Mouse (Mus musculus) C2C12 (cell line): ENCODE measurements at regions not wholly inside any gene's neighbourhood (a gene's known extent, or its start where the extent isn't known, plus 50 kb on each side); places are given as distances from the start of the nearest gene placed in this dataset.
"Not testable (repeated sequence)": the region's sequence is repeated elsewhere in the genome, so short reads cannot be mapped to it uniquely, and the experiment has no call there.

Source experiments
- H3K27me3 ChIP-seq: one replicate; pipeline ENCODE4 v1.6.1; 2011; ENCODE audit not compliant: control insufficient read depth, insufficient read depth, insufficient read length
- H3K36me3 ChIP-seq: one replicate; pipeline ENCODE4 v1.6.1; 2011; ENCODE audit not compliant: control insufficient read depth, insufficient read depth
- H3K4me3 ChIP-seq: one replicate; pipeline ENCODE4 v1.5.1; 2011; ENCODE audit warnings: mild to moderate bottlenecking, control low read depth; ENCODE audit not compliant: poor library complexity, insufficient read depth, severe bottlenecking
- H3K79me2 ChIP-seq: one replicate; pipeline ENCODE4 v1.6.1; 2011; ENCODE audit not compliant: control insufficient read depth, insufficient read depth
- H3K79me3 ChIP-seq: one replicate; pipeline ENCODE4 v1.6.1; 2011; ENCODE audit warnings: low read depth, control low read depth
- H3ac ChIP-seq: one replicate; pipeline ENCODE3; 2011; ENCODE audit warnings: low read depth; ENCODE audit not compliant: control insufficient read depth, insufficient read length
- CEBPB ChIP-seq: IDR thresholded peaks from one replicate; pipeline ENCODE4 v1.6.1; 2011; ENCODE audit warnings: low read depth, mild to moderate bottlenecking, control low read depth, moderate library complexity
- CTCF ChIP-seq: IDR thresholded peaks from one replicate; pipeline ENCODE4 v1.5.1; 2011; ENCODE audit not compliant: control insufficient read depth, insufficient read depth, insufficient read length
- FOSL1 ChIP-seq: IDR thresholded peaks from one replicate; pipeline ENCODE4 v1.8.0; 2011; ENCODE audit warnings: mild to moderate bottlenecking, low read length; ENCODE audit not compliant: poor library complexity, insufficient read depth, severe bottlenecking
- MAX ChIP-seq: IDR thresholded peaks from one replicate; pipeline ENCODE4 v1.6.1; 2011; ENCODE audit warnings: mild to moderate bottlenecking, control low read depth
- MYOD1 ChIP-seq: IDR thresholded peaks from one replicate; pipeline ENCODE4 v1.6.1; 2011; ENCODE audit warnings: low read depth; ENCODE audit not compliant: control insufficient read depth, insufficient read length
- MYOG ChIP-seq: IDR thresholded peaks from one replicate; pipeline ENCODE4 v1.6.1; 2011; ENCODE audit not compliant: control insufficient read depth, insufficient read length; ENCODE audit errors: extremely low read depth
- USF1 ChIP-seq: IDR thresholded peaks from one replicate; pipeline ENCODE4 v1.6.1; 2011; ENCODE audit warnings: low read depth, mild to moderate bottlenecking, control low read depth, moderate library complexity

DNA sequence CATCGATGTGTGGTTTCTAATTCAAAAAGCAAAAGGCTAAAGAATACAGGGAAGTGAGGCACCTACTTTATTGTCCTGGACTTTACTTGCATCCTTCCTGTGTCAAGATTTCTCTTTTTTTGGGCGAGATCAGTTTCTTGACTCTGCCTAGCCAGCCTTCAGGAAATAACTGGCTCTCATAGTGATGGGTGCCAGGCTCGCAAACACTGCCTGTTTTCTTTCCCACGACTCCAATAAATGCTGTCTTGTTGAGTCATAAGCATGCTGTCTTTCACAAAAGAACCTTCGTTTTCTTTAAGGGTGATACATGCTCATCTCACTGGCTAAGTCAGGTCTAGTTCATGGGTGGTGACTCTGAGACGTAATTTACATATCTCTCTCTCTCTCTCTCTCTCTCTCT, 222.1 kb upstream of the Flrt2 start:
- H3ac ChIP-seq, result no peak overlapping the region
- no peaks in the 10 kb centered on the region for H3K79me2 ChIP-seq
- no peaks in the 10 kb centered on the region for H3K79me3 ChIP-seq
- no peaks in the 10 kb centered on the region for H3K27me3 ChIP-seq
- TF ChIP-seq USF1 (no peak), MAX (peak; percentile 35), FOSL1 (no peak)
- H3K36me3 ChIP-seq, result no peaks in the 10 kb centered on the region
- H3K4me3 ChIP-seq, result no peak overlapping the region

DNA sequence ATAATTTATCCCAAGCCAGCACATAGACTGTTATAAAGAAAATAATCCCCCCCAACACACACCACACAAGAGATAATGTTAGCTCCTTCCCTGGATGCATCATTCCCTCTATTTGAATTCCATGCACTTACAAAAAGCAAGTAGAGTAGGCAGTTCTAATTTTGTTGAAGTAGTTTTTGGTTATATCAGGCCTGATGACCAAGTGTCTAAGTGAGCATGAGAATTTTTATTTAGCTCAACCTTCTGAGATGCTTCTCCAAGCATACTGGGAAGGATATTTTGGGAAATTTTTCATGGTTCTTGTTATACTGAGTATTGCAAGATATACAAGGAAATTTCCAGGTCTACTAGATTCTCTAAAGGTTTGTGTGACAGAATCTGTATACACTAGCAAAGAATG, 205.5 kb upstream of the Flrt2 start:
- Histone ChIP-seq H3K79me2 (no peaks in the 10 kb centered on the region), H3K4me3 (no peak overlapping the region), H3K27me3 (no peaks in the 10 kb centered on the region), H3K79me3 (no peaks in the 10 kb centered on the region), H3K36me3 (no peaks in the 10 kb centered on the region), H3ac (no peak overlapping the region)
- TF ChIP-seq CTCF (no peak), CEBPB (no peak), MAX (no peak), MYOG (no peak), USF1 (no peak), MYOD1 (no peak), FOSL1 (no peak)

DNA sequence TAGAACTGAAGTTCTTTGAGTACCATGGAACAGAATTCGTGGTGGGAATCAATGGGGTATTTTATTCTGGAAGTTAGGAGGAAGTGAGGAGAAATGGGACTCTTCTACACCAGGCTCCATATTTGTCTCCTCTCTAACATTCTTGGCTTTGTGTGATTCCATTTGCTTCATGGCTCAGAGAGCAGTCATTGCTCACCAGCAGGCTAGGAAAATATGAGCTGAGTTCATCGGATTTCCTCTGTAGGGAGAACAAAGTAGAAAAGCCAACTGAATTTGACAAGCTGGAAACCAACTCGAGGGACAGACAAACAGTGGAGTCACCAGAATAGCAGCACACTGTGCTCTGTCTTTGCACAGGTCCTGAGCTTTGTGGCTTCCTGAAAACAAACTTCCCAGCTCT, 203.7 kb upstream of the Flrt2 start:
- H3K4me3 ChIP-seq, result no peak overlapping the region
- H3K36me3 ChIP-seq, result no peaks in the 10 kb centered on the region
- H3ac ChIP-seq, result no peak overlapping the region
- no peaks in the 10 kb centered on the region for H3K79me2 ChIP-seq
- no peaks in the 10 kb centered on the region for H3K27me3 ChIP-seq
- TF ChIP-seq CTCF, result no peak
- no peak for TF ChIP-seq FOSL1
- TF ChIP-seq CEBPB, result no peak
- no peak for TF ChIP-seq MYOD1
- TF ChIP-seq MAX, result no peak
- no peak for TF ChIP-seq MYOG
- TF ChIP-seq USF1, result no peak
- no peaks in the 10 kb centered on the region for H3K79me3 ChIP-seq

DNA sequence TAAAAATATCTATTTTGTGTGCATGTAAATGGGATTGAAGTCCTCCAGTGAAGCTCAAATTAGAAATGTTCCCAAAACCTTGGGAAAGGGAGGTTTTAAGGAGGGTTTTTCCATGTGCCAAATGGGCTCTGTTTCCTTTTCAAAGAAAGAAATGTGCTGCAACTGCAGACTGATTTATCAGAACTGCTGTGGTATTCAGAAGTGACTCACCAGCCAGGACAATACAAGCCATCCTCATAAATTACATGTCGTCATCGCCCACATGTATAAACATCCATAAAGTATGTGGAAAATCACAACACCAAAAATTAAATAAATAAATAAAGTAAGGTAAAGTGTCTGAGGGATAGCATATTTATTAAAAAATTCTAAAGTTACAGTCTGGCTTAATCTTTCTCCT, 202.7 kb upstream of the Flrt2 start:
- no peaks in the 10 kb centered on the region for H3K79me3 ChIP-seq
- no peak overlapping the region for H3K4me3 ChIP-seq
- H3K79me2 ChIP-seq, result no peaks in the 10 kb centered on the region
- H3K27me3 ChIP-seq, result no peaks in the 10 kb centered on the region
- H3K36me3 ChIP-seq, result no peaks in the 10 kb centered on the region
- TF ChIP-seq MYOD1, result peak; percentile 41
- no peak for TF ChIP-seq MYOG
- TF ChIP-seq FOSL1, result peak; percentile 90
- peak; percentile 64 for TF ChIP-seq CEBPB
- peak; percentile 78 for TF ChIP-seq MAX
- no peak for TF ChIP-seq USF1
- TF ChIP-seq CTCF, result no peak
- H3ac ChIP-seq, result no peak overlapping the region

- Histone ChIP-seq H3K36me3 (no peaks in the 10 kb centered on the region), H3K79me2 (no peaks in the 10 kb centered on the region), H3K4me3 (no peak overlapping the region), H3ac (no peak overlapping the region), H3K27me3 (no peaks in the 10 kb centered on the region), H3K79me3 (no peaks in the 10 kb centered on the region)
- no peak for TF ChIP-seq CTCF
- no peak for TF ChIP-seq MAX
- no peak for TF ChIP-seq USF1
- TF ChIP-seq MYOG, result no peak
- peak; percentile 66 for TF ChIP-seq CEBPB
- no peak for TF ChIP-seq MYOD1
Observed at GRCm38 (mm10) chr12:95489848-95490247, 202.2 kb upstream of the Flrt2 start.

DNA sequence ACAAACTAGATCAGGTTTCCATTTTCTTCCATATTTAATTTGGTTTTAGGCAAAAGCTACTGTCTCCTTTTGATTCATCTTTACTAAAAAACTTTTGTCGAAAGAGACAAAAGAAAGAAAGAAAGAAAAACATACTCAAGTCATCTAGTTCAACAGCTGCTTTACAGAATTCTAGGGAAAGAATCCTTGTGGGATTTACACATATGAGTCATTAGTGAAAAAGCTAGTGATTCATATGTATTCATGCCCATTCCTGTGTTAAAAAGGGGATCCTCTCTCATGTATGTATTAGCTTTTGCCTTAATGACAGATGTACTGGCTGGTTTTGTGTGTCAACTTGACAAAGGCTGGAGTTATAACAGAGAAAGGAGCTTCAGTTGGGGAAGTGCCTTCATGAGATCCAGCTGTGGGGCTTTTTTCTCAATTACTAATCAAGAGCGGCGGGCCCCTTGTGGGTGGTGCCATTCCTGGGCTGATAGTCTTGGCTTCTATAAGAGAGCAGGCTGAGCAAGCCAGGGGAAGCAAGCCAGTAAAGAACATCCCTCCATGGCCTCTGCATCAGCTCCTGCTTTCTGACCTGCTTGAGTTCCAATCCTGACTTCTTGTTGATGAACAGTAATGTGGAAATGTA, 200.1 kb upstream of the Flrt2 start:
- H3ac ChIP-seq, H3K36me3 ChIP-seq, H3K79me2 ChIP-seq, H3K4me3 ChIP-seq, H3K79me3 ChIP-seq, H3K27me3 ChIP-seq: not testable (repeated sequence)
- TF ChIP-seq MYOD1, result peak; percentile 54
- TF ChIP-seq FOSL1, result peak; percentile 83
